8 mouse cellular contexts compared by ENCODE assay signal in the genomic region with DNA sequence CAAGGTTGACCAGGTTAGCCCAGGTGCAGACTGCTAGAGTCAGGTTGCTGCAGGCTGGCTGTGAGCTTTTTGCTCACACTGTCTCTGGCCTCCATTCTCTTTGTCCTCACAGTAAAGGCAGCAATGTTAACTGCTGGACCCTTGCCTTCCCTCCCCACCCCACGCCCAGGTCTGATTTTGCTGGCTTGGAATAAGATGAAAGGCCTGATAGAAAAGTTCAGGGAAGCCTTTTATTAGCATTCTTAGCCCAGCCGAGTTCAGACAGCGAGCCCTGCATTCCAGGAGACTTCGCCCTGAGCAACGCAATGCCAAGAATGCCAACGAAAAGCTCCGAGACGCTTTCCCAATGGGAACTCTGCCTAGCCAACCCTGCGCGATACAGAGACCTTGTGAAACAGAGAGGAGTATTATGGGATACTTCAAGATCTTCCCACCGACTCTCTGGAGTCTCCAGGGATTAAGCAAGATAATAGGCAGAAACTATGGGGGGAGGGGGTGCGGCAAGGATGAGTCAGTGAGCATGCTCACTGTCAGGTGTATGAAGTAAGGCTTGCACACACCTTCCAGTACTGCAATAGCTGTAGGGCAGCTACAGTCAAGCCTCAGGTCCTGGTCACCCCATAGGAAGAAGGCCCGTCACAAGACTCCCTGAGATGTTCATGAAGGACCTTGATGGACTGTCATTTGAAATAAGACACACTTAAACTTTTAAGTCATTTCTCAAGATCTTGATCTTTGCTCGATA. TPM values are rescaled to one million over a fixed set of nuclear protein-coding genes. Genes with fewer than 3 reads are reported as not detected.
DNase-seq lines count a peak whose midpoint lies in the region; ATAC-seq lines count a peak whose summit lies in the region.

No protein-coding gene starts in this region.

- no peaks in the 10 kb centered on the region for H3K27me3 ChIP-seq in hindbrain, embryonic 16.5 days (replicated peaks; ENCODE audit: control insufficient read depth, insufficient read depth, low read length)

- peak; percentile 88 for ATAC-seq in hindbrain, embryonic 16.5 days
- ATAC-seq in erythroid progenitor cell, adult 5-6 weeks (replicated peaks; ENCODE audit: low FRiP score, poor library complexity, severe bottlenecking) = no peak

- H3K4me1 ChIP-seq in hindbrain, embryonic 16.5 days (ENCODE audit: control insufficient read depth, insufficient read depth, low read depth, low read length) = peaks cover 11% of the 10 kb centered on the region

- 23% methylated on average over 14 of the region's 14 CpGs for WGBS in hindbrain, embryonic 16.5 days

- peak; percentile 85 for DNase-seq in heart, adult 11 months
- DNase-seq in heart, postnatal 36 days = no peak
- peak; percentile 67 for DNase-seq in embryo, embryonic 10.5 days (ENCODE audit: low spot score)
- peak; percentile 56 for DNase-seq in lung, postnatal 14 days
- DNase-seq in thymus, adult 18-20 months = no peak
- DNase-seq in gastrocnemius, postnatal 14 days = no peak

- intact Hi-C loops in heart, postnatal 36 days (cut with DNase I) = no loop called here
- intact Hi-C loops in gastrocnemius, postnatal 14 days (cut with DNase I; ENCODE audit: low total_unique reads) = no loop called here

- no peaks in the 10 kb centered on the region for H3K9me3 ChIP-seq in hindbrain, embryonic 16.5 days (ENCODE audit: control insufficient read depth, low read length)

- peak overlapping the region; percentile 47; the same call in 1 of the 2 replicates for H3K9ac ChIP-seq in hindbrain, embryonic 16.5 days (ENCODE audit: low read depth, low read length)

- no peaks in the 10 kb centered on the region for H3K36me3 ChIP-seq in hindbrain, embryonic 16.5 days (ENCODE audit: control insufficient read depth, insufficient read depth, low read length)

- 0 out of 2 replicates have a peak overlapping the region, but pooled peaks have one; percentile 44 for H3K27ac ChIP-seq in hindbrain, embryonic 16.5 days (ENCODE audit: low read depth, low read length)

- H3K4me3 ChIP-seq in hindbrain, embryonic 16.5 days (ENCODE audit: low read length) = no peak overlapping the region

- peak overlapping the region; percentile 17 for H3K4me2 ChIP-seq in hindbrain, embryonic 16.5 days (ENCODE audit: low read length)

RNA-seq across cellular contexts. Expression of a gene that starts 17.5 kb away (rescaled TPM):
- total RNA-seq in heart, postnatal 36 days (2021) = 1 to 10 TPM; 4.6 to 4.9 TPM
- polyA plus RNA-seq in hindbrain, embryonic 16.5 days (2015; fragmentation: Nextera tagmentation; extraction: Ambion mirVana) = 13.9 and 16.4 TPM in 2 replicates
- 10 to 100 TPM in 1 of 2 experiments, 1 to 10 TPM in 1; 6.0 to 11.0 TPM for total RNA-seq in gastrocnemius, postnatal 14 days (2021)
- not detected in 2 replicates for total RNA-seq in erythroid progenitor cell, adult 5-6 weeks (2015; ENCODE audit: low replicate concordance)
- total RNA-seq in erythroid progenitor cell, adult 5-6 weeks (2017; ENCODE audit: low replicate concordance) = not detected in 2 replicates

Comparison
In these comparisons a context has a peak if more than half of its experiments do, and no peak if none do; other contexts are left out.
1. DNase-seq: peak in heart, adult 11 months (single experiment), embryo, embryonic 10.5 days (single experiment) and lung, postnatal 14 days (single experiment); none in heart, postnatal 36 days (0 of 2), thymus, adult 18-20 months (0 of 2) and gastrocnemius, postnatal 14 days (single experiment).
2. RNA of a gene that starts 17.5 kb away (total RNA-seq): 6.0 to 11.0 TPM in gastrocnemius, postnatal 14 days and 4.6 to 4.9 TPM in heart, postnatal 36 days; not detected in erythroid progenitor cell, adult 5-6 weeks; every median in the first group is over 4 times any median in the second.